Mouse (Mus musculus): ENCODE results near the gene Tnpo1.
A peak's percentile ranks its signal among the peaks of the same experiment; 100 is the strongest.

The Tnpo1 gene

GRCm38 (mm10) chr13:98926213-98926957, at the start of gene Tnpo1:
Gene Tnpo1 (minus strand): TSS chr13:98926384.
- peak; percentile 88 for DNase-seq (ENCODE audit: low read depth, low spot score)

- DNase-seq (ENCODE audit: low read depth, low spot score): no peak
Measured at GRCm38 (mm10) chr13:98972090-98972489, 45.9 kb upstream of the Tnpo1 start.

GRCm38 (mm10) chr13:98971641-98972040, 45.5 kb upstream of the Tnpo1 start:
- no peak for DNase-seq (ENCODE audit: low read depth, low spot score)

GRCm38 (mm10) chr13:98968517-98968916, 42.3 kb upstream of the Tnpo1 start:
- no peak for DNase-seq (ENCODE audit: low read depth, low spot score)

GRCm38 (mm10) chr13:98967942-98968341, 41.8 kb upstream of the Tnpo1 start:
- DNase-seq (ENCODE audit: low read depth, low spot score): no peak

- peak; percentile 17 for DNase-seq (ENCODE audit: low read depth, low spot score)
Measured at GRCm38 (mm10) chr13:98966583-98966982, 40.4 kb upstream of the Tnpo1 start.

GRCm38 (mm10) chr13:98963612-98964011, 37.4 kb upstream of the Tnpo1 start:
- no peak for DNase-seq (ENCODE audit: low read depth, low spot score)

- no peak for DNase-seq (ENCODE audit: low read depth, low spot score)
Measured at GRCm38 (mm10) chr13:98958177-98958576, 32.0 kb upstream of the Tnpo1 start.

GRCm38 (mm10) chr13:98956209-98956608, 30.0 kb upstream of the Tnpo1 start:
- DNase-seq (ENCODE audit: low read depth, low spot score): no peak

GRCm38 (mm10) chr13:98955676-98956075, 29.5 kb upstream of the Tnpo1 start:
- DNase-seq (ENCODE audit: low read depth, low spot score): no peak

GRCm38 (mm10) chr13:98955226-98955625, 29.0 kb upstream of the Tnpo1 start:
- peak; percentile 51 for DNase-seq (ENCODE audit: low read depth, low spot score)

GRCm38 (mm10) chr13:98953830-98954229, 27.6 kb upstream of the Tnpo1 start:
- no peak for DNase-seq (ENCODE audit: low read depth, low spot score)

GRCm38 (mm10) chr13:98951951-98952350, 25.8 kb upstream of the Tnpo1 start:
- no peak for DNase-seq (ENCODE audit: low read depth, low spot score)

- no peak for DNase-seq (ENCODE audit: low read depth, low spot score)
Measured at GRCm38 (mm10) chr13:98948146-98948545, 22.0 kb upstream of the Tnpo1 start.

- no peak for DNase-seq (ENCODE audit: low read depth, low spot score)
Measured at GRCm38 (mm10) chr13:98946434-98946833, 20.2 kb upstream of the Tnpo1 start.

GRCm38 (mm10) chr13:98945908-98946307, 19.7 kb upstream of the Tnpo1 start:
- no peak for DNase-seq (ENCODE audit: low read depth, low spot score)

- no peak for DNase-seq (ENCODE audit: low read depth, low spot score)
Measured at GRCm38 (mm10) chr13:98945381-98945780, 19.2 kb upstream of the Tnpo1 start.

GRCm38 (mm10) chr13:98944620-98945081, 18.5 kb upstream of the Tnpo1 start:
- DNase-seq (ENCODE audit: low read depth, low spot score): no peak

- no peak for DNase-seq (ENCODE audit: low read depth, low spot score)
Measured at GRCm38 (mm10) chr13:98942360-98942759, 16.2 kb upstream of the Tnpo1 start.

GRCm38 (mm10) chr13:98941829-98942343, 15.7 kb upstream of the Tnpo1 start:
- DNase-seq (ENCODE audit: low read depth, low spot score): no peak

GRCm38 (mm10) chr13:98937108-98937507, 10.9 kb upstream of the Tnpo1 start:
- DNase-seq (ENCODE audit: low read depth, low spot score): peak; percentile 50

- no peak for DNase-seq (ENCODE audit: low read depth, low spot score)
Measured at GRCm38 (mm10) chr13:98928908-98929307, 2.7 kb upstream of the Tnpo1 start.

GRCm38 (mm10) chr13:98926958-98927242, 716 bp upstream of the Tnpo1 start:
- DNase-seq (ENCODE audit: low read depth, low spot score): no peak
